Mouse (Mus musculus) small intestine, adult 2 months (tissue): ENCODE data around the gene Spred2.

ENCODE experiments used
- CTCF ChIP-seq: fragments of 200-500 bp; IDR thresholded peaks from 2 replicates; pipeline ENCODE4 v1.5.1; 2012; ENCODE audit warnings: low read depth, mild to moderate bottlenecking, control low read depth, inconsistent platforms, low read length, moderate library complexity, mixed read lengths; ENCODE audit not compliant: insufficient replicate concordance, insufficient read length; ENCODE audit errors: extremely low read depth
- POLR2A ChIP-seq: fragments of 200-500 bp; IDR thresholded peaks from 2 replicates; pipeline ENCODE4 v1.6.1; 2012; ENCODE audit warnings: low read depth, mild to moderate bottlenecking, control low read depth, inconsistent platforms, low read length, moderate library complexity

GRCm38 (mm10) chr11:20052814-20053536 lies 128.8 kb downstream of the Spred2 start:
- TF ChIP-seq CTCF (no peak), POLR2A (no peak)
